Mouse (Mus musculus): Measurements from ENCODE around the gene Fgr. TPM values are rescaled to one million over a fixed set of nuclear protein-coding genes. Genes with fewer than 3 reads are reported as not detected.

Gene Fgr
- 2.6 TPM in 2 replicates for polyA plus RNA-seq (2012; rRNA removed)

GRCm38 (mm10) chr4:132973814-132974398 lies at the start of gene Fgr:
Gene Fgr, plus strand, starts transcription at chr4:132974095.

GRCm38 (mm10) chr4:133011028-133011820 lies 37.3 kb downstream of the Fgr start, which contains the start of gene Ahdc1:
Gene Ahdc1, plus strand, starts transcription at chr4:133011260.

Other genes starting within 250 kb of the Fgr start
- gene Xkr8, start 241.5 kb upstream of the Fgr start, polyA plus RNA-seq (2012; rRNA removed): 1.7 and 4.3 TPM in 2 replicates
- gene Smpdl3b, start 216.8 kb upstream of the Fgr start, polyA plus RNA-seq (2012; rRNA removed): 6.8 and 8.0 TPM in 2 replicates
- gene Rpa2, start 205.8 kb upstream of the Fgr start, polyA plus RNA-seq (2012; rRNA removed): 7.3 and 11.6 TPM in 2 replicates
- gene Themis2, start 177.7 kb upstream of the Fgr start, polyA plus RNA-seq (2012; rRNA removed): 3.5 and 3.7 TPM in 2 replicates
- 17.0 and 17.8 TPM in 2 replicates for gene Ppp1r8, start 130.9 kb upstream of the Fgr start, polyA plus RNA-seq (2012; rRNA removed)
- 13.7 and 14.3 TPM in 2 replicates for gene Stx12, start 89.6 kb upstream of the Fgr start, polyA plus RNA-seq (2012; rRNA removed)
- 8.7 and 11.4 TPM in 2 replicates for gene Fam76a, start 51.5 kb upstream of the Fgr start, polyA plus RNA-seq (2012; rRNA removed)
- 21.6 and 32.2 TPM in 2 replicates for gene Ahdc1, start 37.2 kb downstream of the Fgr start, polyA plus RNA-seq (2012; rRNA removed)
- 60.3 and 64.8 TPM in 2 replicates for gene Wasf2, start 156.4 kb downstream of the Fgr start, polyA plus RNA-seq (2012; rRNA removed)
- gene Cd164l2, start 238.0 kb downstream of the Fgr start, polyA plus RNA-seq (2012; rRNA removed): 1.4 and 2.0 TPM in 2 replicates
- 0.27 and 0.49 TPM in 2 replicates for gene Gpr3, start 238.4 kb downstream of the Fgr start, polyA plus RNA-seq (2012; rRNA removed)

Data from colon, adult 2 months (tissue).